Mouse (Mus musculus): ENCODE results near the gene Islr.

The Islr gene

DNA sequence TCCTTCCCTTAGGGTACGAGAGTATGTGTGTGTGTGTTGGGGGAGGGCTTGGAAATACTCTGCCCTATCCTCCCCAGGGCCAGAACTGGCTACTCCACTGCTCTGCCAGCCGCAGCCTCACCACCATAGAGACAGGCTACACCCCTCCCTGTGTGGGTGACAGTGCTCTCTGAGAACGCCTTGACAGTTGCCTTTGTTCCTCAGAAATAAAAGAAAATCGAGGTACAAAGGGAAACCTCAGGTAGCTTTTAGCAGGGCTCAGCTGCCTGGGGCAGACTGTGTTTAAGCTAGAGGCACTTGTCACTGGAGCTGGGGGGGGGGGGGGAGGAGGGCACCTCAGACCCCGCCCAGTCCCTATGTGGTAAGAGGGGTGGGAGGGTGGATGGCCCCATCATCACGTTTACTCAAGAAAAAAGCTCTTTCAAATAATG is 91.8 kb downstream of the Islr start:
- DNase-seq (ENCODE audit: low read depth, low spot score): no peak

DNA sequence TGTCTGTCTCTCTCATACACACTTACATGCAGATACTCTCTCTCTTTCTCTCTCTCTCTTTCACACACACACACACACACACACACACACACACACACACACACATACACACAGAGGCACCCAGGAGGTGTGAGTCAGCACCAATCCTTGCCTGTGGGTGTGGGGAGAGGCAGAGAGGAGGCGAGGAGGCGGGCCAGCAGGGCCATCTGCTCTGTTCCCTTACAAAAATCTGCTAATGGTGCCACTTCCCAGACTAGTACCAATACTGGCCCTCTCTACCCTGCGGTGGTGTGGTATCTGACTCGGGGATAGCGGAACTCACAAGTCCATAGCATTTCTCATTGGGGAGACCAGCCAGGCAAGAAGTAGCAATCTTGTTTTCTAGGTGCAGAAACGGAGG is 92.7 kb downstream of the Islr start:
- DNase-seq (ENCODE audit: low read depth, low spot score): no peak

DNA sequence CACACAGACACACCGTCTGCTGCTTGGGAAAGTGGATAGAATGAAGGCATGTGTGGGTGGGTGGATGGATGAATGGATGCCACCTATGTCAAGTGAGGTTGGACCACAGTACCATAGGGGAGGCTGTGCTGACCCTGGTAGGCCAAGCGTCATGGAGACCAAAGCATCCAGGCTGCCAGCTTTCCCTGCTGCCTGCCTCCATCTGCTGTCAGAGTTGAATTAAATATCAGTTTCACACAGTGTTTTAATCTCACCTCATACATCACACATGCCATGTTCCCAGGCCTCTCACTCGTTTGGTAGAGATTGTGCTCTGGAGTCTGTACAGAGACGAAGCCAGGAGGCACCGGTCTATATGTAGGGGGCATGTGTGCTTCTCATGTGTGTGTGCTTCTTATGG is 93.3 kb downstream of the Islr start:
- no peak for DNase-seq (ENCODE audit: low read depth, low spot score)

DNA sequence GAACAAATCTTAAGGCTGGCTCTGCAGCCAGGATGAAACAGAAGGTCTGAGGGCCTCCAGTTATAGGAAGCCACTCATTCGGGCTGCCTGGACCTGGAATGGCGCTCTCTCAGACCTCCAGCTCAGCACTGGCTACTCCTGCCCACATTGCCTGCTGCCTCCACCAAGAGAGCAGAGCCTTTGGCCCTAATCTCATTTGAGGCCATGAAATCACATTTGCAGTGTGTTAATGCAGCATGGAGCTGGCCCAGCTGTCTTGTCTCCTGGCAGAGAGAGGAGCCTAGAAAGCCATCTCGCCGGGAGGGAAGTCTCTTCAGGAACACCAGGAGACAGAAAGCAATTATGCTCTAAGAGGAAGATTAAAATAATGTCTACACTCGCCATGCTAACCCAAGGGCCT is 96.6 kb downstream of the Islr start:
- no peak for DNase-seq (ENCODE audit: low read depth, low spot score)

Measured in mesoderm, embryonic 11.5 days (tissue).